Mouse (Mus musculus): Measurements from ENCODE around the gene Bad.
A peak's percentile ranks its signal among the peaks of the same experiment; 100 is the strongest.

Gene Bad

GRCm38 (mm10) chr19:6936299-6936698, 5.4 kb upstream of the Bad start:
- DNase-seq, result peak; percentile 63

DNA sequence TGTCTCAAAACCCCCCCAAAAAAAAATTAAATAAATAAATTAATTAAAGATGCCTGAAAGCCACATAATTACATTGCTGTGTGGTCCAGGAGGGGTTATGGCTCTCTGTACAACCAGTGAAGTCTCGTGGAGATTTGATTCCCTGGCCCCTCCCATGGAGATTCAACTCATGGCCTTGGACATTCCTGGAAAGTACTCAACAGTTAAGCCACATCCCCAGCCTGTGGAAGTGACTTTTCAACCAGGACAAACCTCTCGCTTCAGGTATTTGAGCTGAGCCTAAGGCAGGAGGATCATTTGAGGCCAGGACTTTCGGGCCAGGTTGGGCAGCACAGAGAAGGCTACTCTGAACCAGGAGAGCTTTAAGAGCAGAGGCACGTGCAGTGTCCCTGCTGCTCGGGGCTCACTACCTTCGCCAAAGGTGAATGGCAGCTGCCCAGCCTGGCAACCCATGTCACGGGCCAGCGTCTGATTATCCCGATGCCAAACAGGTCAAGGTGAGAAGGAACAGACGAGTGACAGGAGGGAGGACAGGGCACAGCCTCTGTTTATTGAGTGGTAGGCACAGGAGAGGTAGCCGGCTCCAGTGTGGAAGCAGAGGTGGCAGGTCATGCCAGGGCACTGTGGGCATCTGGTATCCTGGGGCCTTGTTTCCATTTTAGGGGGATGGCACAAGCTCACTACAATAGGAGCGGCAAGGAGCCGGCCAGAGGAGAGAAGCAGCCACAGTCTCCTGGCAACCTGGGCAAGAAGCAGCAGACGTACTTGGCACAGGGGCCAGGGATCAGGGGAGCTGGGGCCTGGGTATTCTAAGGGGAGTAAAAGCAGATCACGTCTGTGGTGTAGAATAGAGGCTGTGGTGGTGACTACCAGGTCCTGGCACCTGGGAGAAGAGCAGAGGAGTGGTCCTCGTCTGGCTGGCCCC, 3.9 kb upstream of the Bad start:
- DNase-seq, result peak; percentile 82

- peak; percentile 63 for DNase-seq
These were observed 2.3 kb upstream of the Bad start for GRCm38 (mm10) chr19:6939106-6940002.

- peak; percentile 73 for DNase-seq
These were observed 987 bp upstream of the Bad start for GRCm38 (mm10) chr19:6940396-6941351.

DNA sequence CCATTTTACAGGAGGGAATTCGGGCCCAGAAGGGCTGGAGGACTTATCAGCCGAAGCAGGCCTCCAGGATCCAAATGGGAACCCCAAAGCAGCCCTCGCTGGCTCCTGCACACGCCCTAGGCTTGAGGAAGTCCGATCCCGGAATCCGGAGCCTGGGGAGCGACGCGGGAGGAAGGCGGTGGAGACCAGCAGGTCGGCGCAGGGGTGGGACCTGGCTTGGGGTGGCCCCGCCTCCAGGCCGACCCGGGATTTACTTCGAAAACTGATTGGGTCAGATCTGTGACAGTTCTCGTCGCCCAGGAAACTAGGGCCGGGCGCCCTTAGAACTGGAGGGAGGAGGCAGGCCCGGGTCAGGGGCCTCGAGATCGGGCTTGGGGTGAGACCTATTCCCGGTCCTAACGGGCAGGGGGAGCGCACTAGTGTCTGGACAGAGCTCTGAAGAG, 609 bp downstream of the Bad start, which contains the start of gene Gpr137:
Gene Gpr137, minus strand, starts transcription at position 232 of the 443 bp plus-strand sequence.
- peak; percentile 94 for DNase-seq

DNA sequence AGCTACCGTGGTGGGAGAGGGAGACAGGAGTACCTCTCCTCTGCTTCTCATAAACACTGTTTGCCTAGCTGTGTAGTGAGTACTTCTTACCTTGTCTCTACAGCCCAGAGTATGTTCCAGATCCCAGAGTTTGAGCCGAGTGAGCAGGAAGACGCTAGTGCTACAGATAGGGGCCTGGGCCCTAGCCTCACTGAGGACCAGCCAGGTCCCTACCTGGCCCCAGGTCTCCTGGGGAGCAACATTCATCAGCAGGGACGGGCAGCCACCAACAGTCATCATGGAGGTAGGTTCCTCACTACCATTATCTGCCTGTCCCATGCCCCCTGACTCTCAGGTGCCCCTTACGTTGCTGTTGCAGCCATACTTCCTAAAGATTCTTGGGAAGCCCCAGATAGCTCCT, 1.1 kb downstream of the Bad start:
- DNase-seq, result peak; percentile 63

DNA sequence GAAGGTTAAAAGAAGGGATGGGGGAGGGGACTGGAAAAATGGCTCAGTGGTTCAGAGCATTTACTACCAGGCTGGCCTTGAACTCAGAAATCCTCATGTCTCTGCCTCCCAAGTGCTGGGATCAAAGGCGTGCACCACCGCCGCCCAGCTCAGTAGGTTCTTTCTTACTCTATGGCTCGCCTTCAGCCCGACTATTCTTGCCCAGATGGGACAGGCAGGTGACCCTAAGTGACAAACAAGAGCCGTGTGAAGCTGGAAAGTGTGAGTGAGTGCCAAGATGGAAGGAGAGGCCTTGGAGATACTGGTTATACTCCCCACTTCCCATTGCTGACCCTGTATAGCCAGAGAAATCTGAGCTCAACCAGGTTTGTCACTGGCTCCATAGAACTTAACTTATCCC, 2.0 kb downstream of the Bad start:
- DNase-seq, result peak; percentile 68

GRCm38 (mm10) chr19:6947742-6948141, 6.1 kb downstream of the Bad start:
- DNase-seq, result no peak

DNA sequence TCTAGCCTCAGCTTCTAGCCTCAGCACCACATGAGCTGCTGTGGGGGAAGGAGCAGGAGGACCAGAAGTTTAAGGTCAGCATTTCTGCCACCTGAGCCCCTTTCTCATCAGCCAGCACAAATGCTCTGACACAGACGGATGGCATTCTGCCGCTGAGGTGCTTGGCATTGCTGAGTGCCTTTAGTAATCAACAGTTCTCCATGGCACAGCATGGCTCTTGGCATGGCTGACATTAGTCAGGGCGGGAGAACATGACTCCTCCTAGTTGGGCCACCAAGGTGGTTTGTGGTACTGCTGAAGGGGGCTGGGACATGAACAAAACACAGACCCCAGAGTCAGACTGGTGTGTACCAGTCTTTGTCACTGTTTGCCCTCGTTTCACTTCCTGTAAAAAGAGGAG, 6.5 kb downstream of the Bad start:
- peak; percentile 88 for DNase-seq

- DNase-seq, result peak; percentile 46
These were observed 7.9 kb downstream of the Bad start for GRCm38 (mm10) chr19:6949532-6949931.

DNA sequence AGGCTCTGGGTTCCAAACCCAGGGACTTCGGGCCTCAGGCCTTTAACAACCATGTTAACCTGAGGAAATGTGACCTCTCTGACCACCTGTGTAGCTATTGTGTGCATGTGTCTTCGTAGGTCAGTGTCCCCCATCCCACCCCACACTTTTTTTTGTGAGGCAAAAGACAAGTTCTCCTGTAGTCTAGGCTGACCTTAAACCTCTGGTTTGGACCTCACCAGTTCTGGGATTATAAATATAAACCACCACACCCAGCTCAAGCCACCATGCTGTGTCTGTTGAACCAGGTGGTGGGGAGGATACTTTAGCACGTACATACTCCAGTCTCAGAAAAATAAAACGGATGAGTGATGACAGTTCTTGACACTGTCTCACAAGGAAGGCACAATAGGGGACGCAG, 8.3 kb downstream of the Bad start:
- DNase-seq, result peak; percentile 35

DNA sequence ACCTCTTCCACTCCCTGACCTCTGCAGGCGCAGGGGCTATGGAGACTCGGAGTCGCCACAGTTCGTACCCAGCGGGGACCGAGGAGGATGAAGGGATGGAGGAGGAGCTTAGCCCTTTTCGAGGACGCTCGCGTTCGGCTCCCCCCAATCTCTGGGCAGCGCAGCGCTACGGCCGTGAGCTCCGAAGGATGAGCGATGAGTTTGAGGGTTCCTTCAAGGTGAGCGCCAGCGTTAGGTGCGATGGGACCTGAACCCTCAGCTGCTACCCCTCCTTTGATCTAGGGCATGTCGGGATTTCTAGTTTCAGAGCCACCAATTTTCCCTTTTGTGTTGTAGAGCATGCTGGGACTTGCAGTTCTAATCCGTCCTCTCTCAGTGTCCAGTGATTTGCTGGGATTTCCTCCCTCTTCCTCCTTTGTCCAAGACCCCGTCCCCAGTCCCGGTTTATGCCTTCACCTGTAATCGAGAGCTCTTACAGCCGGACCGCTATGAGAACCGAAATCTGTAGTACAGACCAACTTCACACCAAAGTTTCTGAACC, 9.0 kb downstream of the Bad start:
- DNase-seq, result peak; percentile 72

GRCm38 (mm10) chr19:6951381-6951968, 9.8 kb downstream of the Bad start:
- peak; percentile 94 for DNase-seq

DNA sequence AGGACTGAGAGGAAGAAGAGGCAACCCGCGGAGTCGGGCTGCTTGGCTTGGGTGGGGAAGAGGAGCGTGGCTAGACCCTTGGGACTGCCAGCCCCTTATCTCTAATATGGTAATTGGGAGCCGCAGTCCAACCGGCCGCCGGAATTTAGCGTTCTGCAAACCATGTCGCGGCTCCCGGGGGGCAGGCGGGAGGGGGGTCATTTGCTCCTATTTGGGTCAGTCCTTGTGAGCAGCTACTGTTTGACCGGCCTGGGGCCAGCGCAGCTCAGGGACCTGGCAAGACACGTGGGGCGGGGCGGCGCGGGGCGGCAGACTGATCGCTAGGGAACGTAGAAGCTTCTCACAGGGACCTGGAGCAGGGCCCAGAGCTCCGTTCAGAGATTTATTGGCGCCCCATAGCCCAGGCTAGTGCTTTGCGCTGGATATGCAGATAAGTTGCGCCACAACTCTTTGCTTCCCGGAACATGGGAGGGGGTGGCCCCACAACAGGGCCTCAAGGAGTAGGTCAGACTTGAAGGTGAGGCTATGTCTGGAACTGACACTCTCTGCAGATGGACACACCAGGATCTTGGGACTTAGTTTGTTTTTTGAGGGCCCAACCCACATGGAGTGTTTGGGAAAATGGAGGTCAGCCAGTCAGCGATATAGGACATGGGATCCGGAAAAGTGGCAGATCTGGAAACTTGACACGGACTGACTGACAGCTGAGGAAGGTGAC, 10.5 kb downstream of the Bad start:
- DNase-seq, result peak; percentile 89

DNA sequence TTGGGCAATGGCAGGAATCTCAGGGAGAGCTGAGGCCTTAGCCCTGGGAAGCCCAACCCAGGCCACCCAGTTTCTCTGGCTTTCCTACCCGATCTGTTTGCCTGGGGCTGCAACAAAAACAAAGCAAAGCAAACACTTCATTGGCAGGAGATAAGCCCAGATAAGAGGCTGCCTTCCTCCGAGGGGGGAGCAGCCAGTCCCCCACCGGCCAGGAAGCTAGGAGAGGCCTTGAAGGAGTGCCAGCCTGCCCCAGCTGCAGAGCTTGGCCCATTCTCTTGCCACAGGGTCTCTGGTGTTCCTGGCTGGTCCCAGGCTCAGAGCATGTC, 11.0 kb downstream of the Bad start:
- peak; percentile 65 for DNase-seq

- DNase-seq, result peak; percentile 72
These were observed 12.4 kb downstream of the Bad start for GRCm38 (mm10) chr19:6954046-6954445.

- DNase-seq, result peak; percentile 42
These were observed 13.8 kb downstream of the Bad start for GRCm38 (mm10) chr19:6955424-6955823.

DNA sequence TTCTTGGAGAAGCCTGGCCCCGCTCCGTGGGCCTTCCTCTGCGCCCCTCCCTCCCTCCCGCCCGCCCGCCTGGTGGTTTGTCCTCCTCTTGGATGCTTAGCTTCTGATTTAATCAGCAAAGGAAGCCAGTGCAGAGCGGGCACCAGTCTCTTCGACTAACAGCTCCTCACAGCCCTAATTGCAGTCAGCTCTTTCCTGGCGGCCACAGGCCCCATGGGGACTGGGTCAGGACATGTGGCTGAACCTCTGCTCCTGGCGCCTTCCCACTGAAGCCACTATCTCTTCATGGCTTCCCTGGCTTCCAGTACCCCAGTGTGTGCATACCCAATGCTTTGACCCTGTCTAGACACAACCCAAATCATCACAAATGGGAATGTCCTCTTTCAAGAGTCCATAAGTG, 14.8 kb downstream of the Bad start:
- DNase-seq, result no peak

DNA sequence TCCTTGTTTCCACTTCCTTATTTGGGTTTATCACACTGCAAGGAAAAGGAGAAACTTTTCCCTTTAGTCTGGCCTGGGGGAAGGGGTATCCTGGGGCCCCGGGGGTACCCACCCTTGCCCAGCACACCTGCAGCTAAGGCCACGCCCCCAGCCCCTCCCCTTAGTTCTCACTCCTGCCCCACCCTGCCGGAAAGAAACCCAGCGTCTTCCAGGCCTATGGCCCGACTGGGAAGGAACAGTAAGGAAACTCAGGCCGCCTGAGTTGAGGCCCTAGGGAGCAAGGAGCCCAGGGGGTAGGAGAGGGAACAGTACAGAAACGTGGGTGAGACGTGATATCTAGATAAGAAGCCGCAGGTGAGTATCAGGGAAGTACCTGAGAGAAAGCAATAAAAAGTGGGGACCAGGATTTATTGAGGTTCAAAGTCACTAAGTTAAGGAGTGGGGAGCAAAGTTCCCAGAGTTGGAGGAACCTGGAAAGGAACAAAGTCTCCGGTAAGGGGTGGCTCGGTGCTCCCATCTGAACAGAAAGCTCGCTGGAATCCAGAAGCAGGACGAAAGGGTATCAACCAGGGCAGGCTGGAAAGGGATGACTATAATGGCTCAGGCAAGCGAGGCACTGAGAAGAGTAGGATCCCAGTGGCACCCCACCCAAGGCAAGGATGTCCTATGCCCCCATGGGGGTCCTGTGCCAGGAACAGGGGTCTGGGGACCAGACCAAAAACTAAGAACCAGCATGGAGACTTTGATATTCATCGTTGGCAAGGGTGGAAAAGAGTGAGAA, 27.0 kb downstream of the Bad start:
- DNase-seq, result no peak

DNA sequence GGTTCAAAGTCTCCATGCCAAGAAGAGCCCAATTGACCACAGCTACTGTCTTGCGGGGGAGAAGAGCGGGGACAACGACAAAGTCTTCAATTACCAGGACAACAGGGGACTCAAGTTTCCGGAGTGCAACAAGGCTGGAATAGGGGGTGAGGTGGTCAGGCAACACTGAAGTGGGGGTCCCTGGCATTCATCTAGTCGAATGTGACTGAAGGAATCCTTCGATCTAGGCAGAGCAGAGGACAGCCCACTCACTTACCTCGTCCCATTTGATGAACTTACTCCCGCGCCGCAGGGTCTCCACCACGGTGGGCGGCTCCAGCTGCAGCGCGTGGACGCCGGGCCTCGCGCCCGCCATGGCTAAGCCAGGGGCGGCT, 27.6 kb downstream of the Bad start:
- no peak for DNase-seq

All from cerebellum, adult 11-12 months (tissue).